Mouse (Mus musculus) liver, adult (tissue): ENCODE data around the gene Bcr.
A peak's percentile ranks its signal among the peaks of the same experiment; 100 is the strongest.

ENCODE experiments used
- GATA4 ChIP-seq: IDR thresholded peaks from 2 replicates; pipeline ENCODE4 v1.6.1; 2014; ENCODE audit warnings: mild to moderate bottlenecking, low read length; ENCODE audit not compliant: insufficient replicate concordance

Gene Bcr

DNA sequence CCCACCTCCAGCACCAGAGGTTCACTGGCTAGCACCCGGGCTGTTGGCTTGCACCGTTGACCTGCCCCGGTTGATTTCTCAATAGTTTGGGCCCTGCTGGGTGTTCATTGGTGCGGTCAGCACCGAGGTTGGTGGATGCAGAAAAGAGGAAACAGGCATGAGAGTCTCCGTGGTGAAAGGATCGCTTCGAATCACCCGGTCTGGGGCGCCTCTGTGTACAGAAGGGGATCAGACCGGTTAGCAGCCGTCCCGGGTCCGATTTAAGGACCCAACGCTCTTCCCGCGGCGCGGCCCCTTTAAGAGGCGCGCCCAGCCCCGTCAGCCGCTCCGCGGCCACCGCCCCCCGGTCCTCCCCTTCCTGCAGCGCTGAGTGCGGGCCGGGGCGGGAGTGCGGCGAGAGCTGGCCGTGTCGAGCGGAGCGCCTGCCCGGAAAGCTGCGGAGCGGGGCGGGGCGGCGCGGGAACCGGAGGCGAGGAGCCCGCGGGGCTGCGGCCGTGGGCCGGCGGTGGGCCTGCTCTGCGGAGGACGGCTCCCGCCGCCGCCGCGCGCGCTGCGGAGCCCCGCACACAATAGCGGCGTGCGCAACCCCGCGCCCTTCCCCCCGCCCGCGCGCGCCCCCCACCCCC lies at the start of gene Bcr:
Bcr (plus strand) TSS at position 376 of the 626 bp plus-strand sequence.
- TF ChIP-seq GATA4, result no peak

DNA sequence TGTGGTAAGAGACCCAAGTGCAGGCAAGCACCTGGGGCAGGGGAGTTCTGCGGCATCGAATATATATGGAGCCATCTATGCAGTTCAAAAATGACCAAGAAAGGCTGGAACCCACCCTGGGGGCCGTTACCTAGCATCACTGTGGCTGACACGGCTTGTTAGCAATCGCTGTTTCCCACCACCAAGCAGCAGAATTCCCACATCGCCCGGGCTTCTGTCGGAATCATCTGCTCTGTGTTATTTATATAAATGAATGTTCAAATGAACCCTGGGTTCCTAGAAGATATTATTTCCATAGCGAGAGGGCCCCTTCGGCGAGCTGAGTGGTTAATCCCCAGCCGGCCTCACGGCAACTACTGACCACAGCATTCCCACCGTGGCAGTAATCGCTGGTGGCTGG lies 49.7 kb upstream of the Bcr start:
- no peak for TF ChIP-seq GATA4

DNA sequence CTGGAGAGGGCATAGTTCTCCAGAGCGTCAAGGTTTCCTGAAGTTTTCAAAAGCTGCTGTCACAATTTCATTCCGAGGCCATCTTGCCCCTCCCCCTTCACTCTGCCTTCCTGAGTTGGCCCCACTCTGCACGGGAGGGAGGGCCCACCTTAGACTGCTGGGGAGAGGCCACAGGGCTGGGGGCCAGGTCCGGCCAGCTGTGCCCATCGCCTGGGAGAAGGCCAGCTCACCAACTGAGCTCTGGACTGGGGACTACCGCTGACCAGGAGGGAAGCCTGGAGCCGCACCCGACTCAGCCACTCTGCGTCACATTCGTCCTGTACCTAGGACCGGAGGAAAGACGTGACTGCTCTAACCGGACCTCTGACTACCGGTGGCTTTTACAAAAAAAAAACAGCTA lies 44.9 kb upstream of the Bcr start:
- no peak for TF ChIP-seq GATA4

DNA sequence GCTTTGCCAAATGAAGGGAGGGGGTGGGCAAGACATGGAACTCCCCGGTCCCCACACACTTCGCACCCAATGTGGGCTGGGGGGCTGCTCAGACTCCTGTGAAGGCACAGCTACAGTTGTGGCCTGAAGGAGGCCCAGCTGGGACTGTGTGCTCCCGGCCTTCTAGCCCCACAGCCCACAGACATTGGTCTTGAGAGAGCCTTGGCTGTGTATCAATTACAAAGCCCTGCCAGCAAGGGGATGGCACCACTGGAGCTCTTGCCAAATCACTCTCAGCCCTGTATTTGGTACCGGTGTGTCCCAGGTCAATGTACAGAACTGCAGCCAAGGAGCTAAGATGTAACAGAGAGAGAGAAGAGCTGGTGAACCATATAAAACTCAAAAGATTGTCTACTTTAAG lies 43.9 kb upstream of the Bcr start:
- TF ChIP-seq GATA4, result no peak

DNA sequence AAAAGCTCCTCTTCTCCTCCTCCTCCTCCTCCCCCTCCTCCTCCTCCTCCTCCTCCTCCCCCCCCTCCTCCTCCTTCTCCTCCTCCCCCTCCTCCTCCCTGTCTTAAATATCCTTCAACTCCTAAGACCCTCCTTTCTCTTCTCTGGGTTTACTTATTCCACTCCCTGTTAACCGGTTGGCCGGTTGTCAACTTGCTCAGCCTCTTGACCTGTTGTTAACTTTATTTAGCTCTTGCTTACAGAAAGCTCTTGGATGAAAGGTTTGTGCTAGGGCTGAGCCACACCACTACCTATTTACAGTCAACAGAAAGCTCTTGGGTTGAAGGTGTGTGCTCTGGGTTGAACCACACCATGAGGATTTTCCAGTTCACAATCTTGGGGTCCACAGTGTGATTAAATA lies 40.1 kb upstream of the Bcr start:
- no peak for TF ChIP-seq GATA4

DNA sequence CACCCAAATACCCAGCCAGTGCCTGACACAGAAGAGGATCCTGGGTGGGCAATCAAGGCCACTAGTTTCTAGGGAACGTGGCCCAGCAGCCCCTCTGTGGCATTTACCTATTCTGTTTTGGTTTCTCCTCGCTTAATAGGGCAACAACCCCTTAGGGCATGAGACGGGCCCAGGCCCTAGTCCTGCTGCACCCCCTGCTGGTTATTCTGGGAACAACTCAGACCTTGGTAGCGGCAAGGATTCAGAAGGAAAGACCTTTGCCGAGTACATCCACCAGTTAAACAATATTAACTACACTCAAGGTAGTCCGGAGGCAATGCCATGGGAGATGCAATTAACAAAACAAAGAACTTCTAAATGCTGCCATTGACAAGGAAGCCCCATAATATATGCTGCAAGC lies 39.3 kb upstream of the Bcr start:
- TF ChIP-seq GATA4, result no peak

DNA sequence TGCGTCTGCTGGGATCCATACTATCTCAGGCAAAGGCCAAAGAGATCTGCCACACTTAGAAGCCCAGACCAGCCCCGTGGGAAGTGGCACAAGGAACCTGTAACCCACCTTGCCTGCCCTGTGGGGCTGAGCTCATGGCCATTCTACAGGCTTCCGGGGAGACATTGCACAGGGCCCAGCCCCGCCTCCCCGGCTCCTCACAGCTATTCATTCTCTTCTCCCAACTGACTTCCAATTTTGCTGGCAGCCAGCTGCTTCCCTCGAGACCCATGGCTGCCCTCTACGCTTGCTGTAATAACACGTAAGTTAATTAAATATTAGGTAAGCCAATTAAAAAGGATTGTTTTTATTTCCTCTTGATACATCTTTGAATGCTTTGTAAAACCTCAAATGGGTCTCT lies 33.9 kb upstream of the Bcr start:
- no peak for TF ChIP-seq GATA4

DNA sequence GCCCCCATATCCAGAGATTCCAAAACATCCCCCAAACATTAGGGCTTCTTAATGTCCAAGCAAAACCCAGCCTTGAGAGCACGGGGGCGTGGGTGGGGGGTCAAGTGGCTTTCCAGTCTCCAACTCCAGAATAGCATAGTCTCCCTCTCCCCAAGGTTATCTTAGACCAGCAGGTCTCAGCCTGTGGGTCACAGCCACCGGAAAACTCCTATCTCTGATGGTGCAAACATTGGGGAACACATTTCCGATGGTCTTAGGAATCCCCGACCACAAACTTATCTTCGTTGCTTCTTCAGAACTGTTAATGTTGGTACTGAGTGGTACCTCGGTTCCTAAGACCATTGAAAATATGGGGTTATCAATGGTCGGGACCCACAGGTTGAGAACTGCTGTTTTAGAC lies 31.6 kb upstream of the Bcr start:
- no peak for TF ChIP-seq GATA4

DNA sequence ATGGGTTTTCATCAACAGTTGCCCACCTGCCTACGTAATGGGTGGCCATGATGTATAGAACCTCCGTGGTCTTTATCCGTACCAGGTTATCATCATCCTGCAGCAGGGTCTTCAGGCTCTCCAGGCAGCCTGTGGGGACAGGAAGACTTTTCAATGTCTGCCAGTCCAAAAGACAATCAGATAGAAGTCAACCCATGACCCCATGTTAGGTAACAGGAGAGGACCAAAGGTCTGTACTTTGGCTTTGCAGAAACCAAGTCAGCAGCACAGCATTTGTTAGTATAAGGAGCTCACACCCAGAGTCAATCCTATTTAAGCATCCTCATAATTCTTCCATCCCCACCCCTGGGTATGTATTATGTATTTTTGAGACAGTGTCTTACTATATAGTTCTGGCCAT lies 30.7 kb upstream of the Bcr start:
- peak; percentile 45; the same call in 1 of the 2 replicates for TF ChIP-seq GATA4

DNA sequence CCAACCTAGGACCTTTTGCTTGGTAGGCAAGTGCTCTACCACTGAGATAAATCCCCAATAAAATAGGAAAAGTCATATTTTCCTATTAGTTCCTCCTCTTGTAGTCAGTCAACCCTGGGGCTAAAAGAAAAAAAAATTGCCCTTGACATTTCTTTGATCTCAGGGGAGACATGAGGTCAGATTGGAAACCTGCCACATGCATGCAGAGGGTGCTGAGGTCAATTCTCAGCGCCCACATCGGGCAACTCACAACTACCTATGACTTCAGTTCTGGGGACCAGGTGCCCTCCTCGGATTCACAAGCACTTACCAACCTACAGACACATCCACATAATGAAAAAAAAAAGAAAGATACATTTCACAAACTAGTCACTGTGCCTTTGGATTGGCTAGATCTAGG lies 30.2 kb upstream of the Bcr start:
- no peak for TF ChIP-seq GATA4

DNA sequence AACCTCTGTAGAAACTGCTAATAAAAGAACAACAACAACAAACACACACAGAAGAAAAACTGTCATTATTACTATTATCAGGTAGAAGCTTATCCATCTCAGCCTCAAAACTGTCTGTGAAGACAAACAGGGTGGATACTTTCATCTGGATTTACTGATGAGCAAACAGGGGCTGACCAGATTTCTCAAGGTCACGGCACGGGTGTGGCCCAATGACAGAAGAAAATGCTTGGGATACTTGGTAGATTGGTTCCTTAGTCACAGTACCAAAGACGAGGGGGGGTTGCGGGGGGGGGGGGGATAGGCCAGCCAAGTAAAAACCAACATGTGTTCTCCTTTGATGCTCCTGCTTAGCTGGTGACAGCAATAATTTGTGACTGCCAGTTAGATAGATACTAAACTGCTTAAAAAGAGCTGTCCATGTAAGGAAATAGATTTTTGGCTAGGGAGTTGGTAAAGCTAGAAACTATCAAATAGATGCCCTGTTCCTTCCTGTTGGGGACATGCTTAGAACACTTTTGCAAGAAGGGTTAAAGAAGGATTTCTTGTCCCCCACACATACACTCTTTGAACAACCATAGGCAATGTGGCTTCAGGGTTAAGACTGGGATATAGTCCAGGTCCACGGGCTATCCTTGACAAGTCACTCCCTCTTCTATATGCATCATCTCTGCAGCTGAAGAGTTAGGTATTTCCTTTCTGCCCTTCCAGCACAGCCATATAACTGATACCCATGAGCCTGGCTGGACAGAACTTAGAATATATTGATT lies 28.9 kb upstream of the Bcr start:
- no peak for TF ChIP-seq GATA4

DNA sequence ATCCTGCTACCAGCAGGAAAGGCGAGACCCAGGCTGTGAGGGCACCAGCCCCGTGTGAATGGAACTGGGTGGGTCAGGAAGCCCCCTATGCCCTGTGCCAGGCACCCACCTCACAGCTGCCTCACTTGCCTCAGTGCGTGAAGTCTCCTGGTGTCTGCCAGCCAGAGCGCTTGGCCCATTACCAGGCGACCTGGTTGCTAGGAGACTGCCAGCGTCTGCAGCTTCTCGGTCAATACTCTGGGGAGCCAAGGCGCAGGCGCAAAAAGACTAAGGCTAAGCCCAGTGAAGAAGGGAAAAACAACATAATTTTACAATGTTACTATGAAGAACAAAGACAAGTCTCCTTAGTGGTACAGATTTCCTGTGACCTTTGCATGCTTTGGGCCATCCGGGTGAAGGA lies 28.0 kb upstream of the Bcr start, which contains the start of gene Rsph14:
Rsph14 (minus strand) TSS at position 192 of the 400 bp plus-strand sequence.
- TF ChIP-seq GATA4, result no peak

DNA sequence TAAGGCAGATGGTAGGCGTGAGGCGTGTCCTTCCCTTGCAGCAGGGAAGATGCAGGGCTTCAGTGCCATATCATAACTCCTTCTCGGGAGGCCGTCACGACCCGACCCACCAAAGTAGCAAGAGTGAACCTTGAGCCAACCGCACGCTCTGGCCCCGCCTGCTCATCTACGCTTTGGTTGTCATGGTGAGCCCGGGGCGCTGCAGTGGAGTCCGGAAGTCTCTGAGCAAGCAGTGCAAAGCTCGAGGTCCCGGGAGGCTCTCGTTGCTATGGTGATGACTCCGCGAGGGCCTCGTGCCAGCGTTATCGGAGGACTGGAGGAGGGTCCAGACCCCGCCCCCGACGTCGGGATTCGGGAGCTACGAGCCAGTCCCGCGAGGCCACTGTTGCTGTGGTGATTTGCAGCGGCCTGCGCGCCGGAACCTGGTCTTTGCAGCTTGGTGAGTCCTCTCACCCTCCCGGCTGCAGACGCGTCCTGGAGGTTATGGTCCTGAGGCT lies 23.5 kb upstream of the Bcr start, which contains the start of gene Rab36:
Rab36 (plus strand) TSS at position 176 of the 497 bp plus-strand sequence.
- TF ChIP-seq GATA4, result peak; percentile 49; the same call in 1 of the 2 replicates

DNA sequence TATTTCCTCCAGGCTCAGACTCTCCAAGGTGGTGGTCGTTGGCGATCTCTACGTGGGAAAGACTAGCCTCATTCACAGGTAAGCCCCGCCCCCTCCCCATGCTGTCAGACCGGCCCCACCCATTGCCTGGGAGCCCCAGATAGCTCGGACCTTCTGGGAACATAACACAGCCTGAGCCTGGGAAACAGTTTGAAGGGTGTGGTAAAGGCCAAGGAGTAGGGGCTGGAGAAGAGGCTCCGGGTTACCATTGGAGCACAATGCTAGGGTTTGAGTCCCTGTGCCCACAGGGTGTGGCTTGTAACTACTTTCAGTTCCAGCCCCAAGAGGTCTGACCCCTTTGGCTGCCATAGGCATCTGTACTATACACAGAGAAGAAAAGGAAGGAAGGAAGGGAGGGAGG lies 15.9 kb upstream of the Bcr start:
- no peak for TF ChIP-seq GATA4

DNA sequence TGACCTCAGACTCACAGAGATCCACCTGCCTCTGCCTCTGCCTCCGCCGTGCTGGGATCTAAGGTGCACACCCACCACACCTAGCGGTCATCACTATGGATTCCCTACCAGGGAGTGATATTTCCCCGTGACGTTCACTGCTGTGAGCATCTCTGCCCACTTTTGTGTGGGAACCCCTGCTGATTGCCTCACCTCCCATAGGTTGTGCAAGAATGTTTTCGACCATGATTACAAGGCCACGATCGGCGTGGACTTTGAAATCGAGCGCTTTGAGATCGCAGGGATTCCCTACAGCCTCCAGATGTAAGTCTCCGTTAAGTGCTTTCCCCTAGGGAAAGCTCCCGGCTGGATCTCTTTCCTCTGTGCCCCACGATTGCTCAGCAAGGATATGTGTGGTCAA lies 14.6 kb upstream of the Bcr start:
- TF ChIP-seq GATA4, result no peak

DNA sequence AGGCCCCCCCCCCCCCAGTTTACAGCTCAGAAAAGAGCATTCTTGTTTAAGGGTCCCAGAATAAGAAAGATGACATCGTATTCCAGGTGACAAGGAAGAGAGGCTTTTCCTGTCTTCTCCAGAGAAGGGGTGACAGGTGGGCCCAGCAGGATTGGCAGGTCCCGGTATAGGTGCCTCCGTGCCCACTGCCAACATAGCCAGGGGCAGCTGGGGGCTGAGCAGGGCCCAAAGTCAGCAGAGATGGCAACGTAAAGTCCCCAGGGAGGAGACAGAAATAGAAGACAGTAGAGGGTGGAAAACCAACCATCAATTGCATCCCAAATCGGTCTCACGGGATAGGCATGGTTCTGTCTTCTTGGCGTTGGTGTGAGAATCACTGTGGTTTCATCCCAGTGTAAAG lies 11.7 kb upstream of the Bcr start:
- TF ChIP-seq GATA4, result no peak
